ENCODE assay signal across 9 mouse cellular contexts in the genomic region with DNA sequence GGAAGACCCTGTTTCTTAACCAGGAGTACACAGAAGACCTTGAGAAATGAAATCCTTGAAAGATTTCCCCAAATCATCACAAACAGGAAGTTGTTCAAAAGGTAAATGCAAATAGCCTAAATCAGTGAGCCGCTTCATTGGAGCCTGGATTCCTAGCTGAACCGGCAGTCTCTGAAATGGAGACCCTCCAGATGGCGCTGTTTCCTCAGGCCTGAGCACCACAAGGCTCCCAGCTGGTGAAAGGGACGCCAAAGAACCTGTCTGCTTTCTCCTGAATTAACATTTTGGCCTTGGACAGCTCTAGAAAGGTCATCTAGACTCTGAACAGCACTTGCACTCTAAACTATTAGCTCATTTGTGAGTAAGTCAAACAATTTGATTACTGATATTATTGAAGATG. TPM values are rescaled to one million over a fixed set of nuclear protein-coding genes. Genes with fewer than 3 reads are reported as not detected.
A peak's percentile ranks its signal among the peaks of the same experiment; 100 is the strongest.
DNase-seq lines count a peak whose midpoint lies in the region; ATAC-seq and TF ChIP-seq lines count a peak whose summit lies in the region.
"Had no signal": no experiment of that assay in that cellular context is flagged by ENCODE, and none has a peak within 500 bp of the region (broad histone marks: within the 10 kb centered on the region; RNA-seq: fewer than 3 reads in every experiment).

No protein-coding gene starts in this region.

- 0 out of 2 replicates have a peak, but pooled peaks have one; percentile 38 for ATAC-seq in embryonic facial prominence, embryonic 14.5 days (ENCODE audit: low read depth)
- ATAC-seq in hindbrain, embryonic 13.5 days (ENCODE audit: low FRiP score): peak; percentile 32; the same call in 1 of the 2 replicates
- ATAC-seq in midbrain, postnatal 0 days (ENCODE audit: low FRiP score): no peak

- no peak overlapping the region for H3K9ac ChIP-seq in embryonic facial prominence, embryonic 14.5 days (ENCODE audit: low read depth, low read length)
- no peak overlapping the region for H3K9ac ChIP-seq in hindbrain, embryonic 13.5 days
- no peak overlapping the region for H3K9ac ChIP-seq in midbrain, postnatal 0 days (replicated peaks; ENCODE audit: low read length, poor library complexity, severe bottlenecking)

- no peak overlapping the region for H3K4me3 ChIP-seq in bone marrow macrophage, adult 2 months (ENCODE audit: insufficient read depth, low read length)
- no peak overlapping the region for H3K4me3 ChIP-seq in embryonic facial prominence, embryonic 14.5 days (ENCODE audit: low read depth, low read length)
- H3K4me3 ChIP-seq in hindbrain, embryonic 13.5 days: no peak overlapping the region
- H3K4me3 ChIP-seq in midbrain, postnatal 0 days (ENCODE audit: low read depth, low read length): no peak overlapping the region
- H3K4me3 ChIP-seq: myocyte had no signal

- DNase-seq in heart, adult 18-20 months: peak; percentile 70 to 84
- DNase-seq in heart, postnatal 25 days (ENCODE audit: low spot score): no peak
- peak; percentile 80 for DNase-seq in embryonic facial prominence, embryonic 14.5 days (ENCODE audit: low spot score)
- peak; percentile 13 to 78 for DNase-seq in left cerebral cortex, adult 9 months (ENCODE audit: low spot score in 2 of 2)
- DNase-seq in midbrain, postnatal 0 days (ENCODE audit: low spot score): peak; percentile 89
- peak; percentile 7 to 55 for DNase-seq in thymus, postnatal 10 days (ENCODE audit: low spot score in 2 of 2)

- intact Hi-C loops in heart, postnatal 25 days (cut with DNase I): loop anchor here (1.0 to 10.0 kb wide), 3 partner anchors 166 to 1093 kb away; no protein-coding TSS in a partner anchor

- H3K9me3 ChIP-seq in embryonic facial prominence, embryonic 14.5 days (ENCODE audit: control insufficient read depth, low read length): no peaks in the 10 kb centered on the region
- H3K9me3 ChIP-seq in hindbrain, embryonic 13.5 days: no peaks in the 10 kb centered on the region
- no peaks in the 10 kb centered on the region for H3K9me3 ChIP-seq in midbrain, postnatal 0 days (ENCODE audit: low read length)

- H3K27me3 ChIP-seq in embryonic facial prominence, embryonic 14.5 days (replicated peaks; ENCODE audit: control insufficient read depth, insufficient read depth, low read length): no peaks in the 10 kb centered on the region
- H3K27me3 ChIP-seq in hindbrain, embryonic 13.5 days: no peaks in the 10 kb centered on the region
- H3K27me3 ChIP-seq in midbrain, postnatal 0 days (ENCODE audit: insufficient read depth, low read length): no peaks in the 10 kb centered on the region

- H3K4me2 ChIP-seq in embryonic facial prominence, embryonic 14.5 days (ENCODE audit: low read depth, low read length): no peak overlapping the region
- H3K4me2 ChIP-seq in hindbrain, embryonic 13.5 days: no peak overlapping the region
- H3K4me2 ChIP-seq in midbrain, postnatal 0 days (ENCODE audit: low read depth, low read length, poor library complexity, severe bottlenecking): no peak overlapping the region

- WGBS in embryonic facial prominence, embryonic 14.5 days: 6% methylated on average over 4 of the region's 4 CpGs
- WGBS in hindbrain, embryonic 13.5 days: 4% methylated on average over 4 of the region's 4 CpGs
- WGBS in midbrain, postnatal 0 days: 10% methylated on average over 4 of the region's 4 CpGs

- H3K36me3 ChIP-seq in embryonic facial prominence, embryonic 14.5 days (ENCODE audit: control insufficient read depth, insufficient read depth, low read length): peaks cover 40% of the 10 kb centered on the region
- peaks cover 35% of the 10 kb centered on the region for H3K36me3 ChIP-seq in hindbrain, embryonic 13.5 days
- peaks cover 19% of the 10 kb centered on the region for H3K36me3 ChIP-seq in midbrain, postnatal 0 days (ENCODE audit: insufficient read depth, low read length)

- no peak for TF ChIP-seq POLR2A in bone marrow macrophage, adult 2 months (IDR thresholded peaks at IDR 0.05; ENCODE audit: borderline replicate concordance, low read depth, low read length)

- TF ChIP-seq CTCF in bone marrow macrophage, adult 2 months (IDR thresholded peaks at IDR 0.05; ENCODE audit: low read depth, low read length): peak; percentile 67
- TF ChIP-seq CTCF in midbrain, postnatal 0 days (IDR thresholded peaks at IDR 0.05): peak; percentile 97

- no peaks in the 10 kb centered on the region for H3K4me1 ChIP-seq in bone marrow macrophage, adult 2 months (ENCODE audit: control insufficient read depth, insufficient read depth, low read length)
- no peaks in the 10 kb centered on the region for H3K4me1 ChIP-seq in embryonic facial prominence, embryonic 14.5 days (ENCODE audit: control insufficient read depth, insufficient read depth, low read length)
- H3K4me1 ChIP-seq in hindbrain, embryonic 13.5 days (replicated peaks): no peaks in the 10 kb centered on the region
- no peaks in the 10 kb centered on the region for H3K4me1 ChIP-seq in midbrain, postnatal 0 days (ENCODE audit: insufficient read depth, low read length)

- no peak overlapping the region for H3K27ac ChIP-seq in bone marrow macrophage, adult 2 months (ENCODE audit: insufficient read depth, low read depth, low read length)
- 0 out of 2 replicates have a peak overlapping the region, but pooled peaks have one; percentile 21 for H3K27ac ChIP-seq in embryonic facial prominence, embryonic 14.5 days (replicated peaks; ENCODE audit: low read depth, low read length)
- H3K27ac ChIP-seq in hindbrain, embryonic 13.5 days: no peak overlapping the region
- H3K27ac ChIP-seq in midbrain, postnatal 0 days (ENCODE audit: low read depth, low read length): no peak overlapping the region

RNA-seq across cellular contexts. Expression of a gene that starts 0.5 kb away (rescaled TPM):
- not detected for total RNA-seq in heart, adult 18-20 months (2021)
- total RNA-seq in heart, postnatal 25 days (2021): not detected
- polyA plus RNA-seq in bone marrow macrophage, adult 2 months (2012; ENCODE audit: insufficient read depth, insufficient read length, missing spikeins): not detected in 2 replicates
- 1.4 TPM in 2 replicates for polyA plus RNA-seq in embryonic facial prominence, embryonic 14.5 days (2014; fragmentation: Nextera tagmentation; extraction: Ambion mirVana)
- polyA plus RNA-seq in hindbrain, embryonic 13.5 days (2015; fragmentation: Nextera tagmentation; extraction: Ambion mirVana): 2.0 and 2.4 TPM in 2 replicates
- total RNA-seq in midbrain, postnatal 0 days (2014; rRNA removed): 0.22 and 0.80 TPM in 2 replicates
- 0.25 and 0.46 TPM in 2 replicates for polyA plus RNA-seq in midbrain, postnatal 0 days (2015; fragmentation: Nextera tagmentation; extraction: Ambion mirVana)
- polyA plus RNA-seq: myocyte had no signal

RNA-seq across cellular contexts. Expression of a gene that starts 26.1 kb away (rescaled TPM):
- 10 to 100 TPM; 10.2 to 11.6 TPM for total RNA-seq in heart, adult 18-20 months (2021)
- 10 to 100 TPM; 12.1 to 13.3 TPM for total RNA-seq in heart, postnatal 25 days (2021)
- polyA plus RNA-seq in bone marrow macrophage, adult 2 months (2012; ENCODE audit: insufficient read depth, insufficient read length, missing spikeins): 16.7 and 20.5 TPM in 2 replicates
- 32.5 and 33.2 TPM in 2 replicates for polyA plus RNA-seq in embryonic facial prominence, embryonic 14.5 days (2014; fragmentation: Nextera tagmentation; extraction: Ambion mirVana)
- 24.6 and 25.3 TPM in 2 replicates for polyA plus RNA-seq in hindbrain, embryonic 13.5 days (2015; fragmentation: Nextera tagmentation; extraction: Ambion mirVana)
- 11.7 and 14.2 TPM in 2 replicates for total RNA-seq in midbrain, postnatal 0 days (2014; rRNA removed)
- 16.7 and 17.6 TPM in 2 replicates for polyA plus RNA-seq in midbrain, postnatal 0 days (2015; fragmentation: Nextera tagmentation; extraction: Ambion mirVana)
